19 mouse cellular contexts compared by ENCODE assay signal in genomic region chr1:143060698-143061576, GRCm38 (mm10).
DNase-seq lines count a peak whose midpoint lies in the region; ATAC-seq and TF ChIP-seq lines count a peak whose summit lies in the region.
"Had no signal": no experiment of that assay in that cellular context is flagged by ENCODE, and none has a peak within 500 bp of the region (broad histone marks: within the 10 kb centered on the region; RNA-seq: fewer than 3 reads in every experiment).

No protein-coding gene starts in this region.

- peak; percentile 84 for ATAC-seq in forebrain, embryonic 11.5 days (replicated peaks; ENCODE audit: low FRiP score)
- ATAC-seq in midbrain, embryonic 12.5 days (ENCODE audit: low FRiP score, low read depth): peak; percentile 78
- no peak for ATAC-seq in midbrain, postnatal 0 days (ENCODE audit: low FRiP score)
- ATAC-seq in forebrain, embryonic 13.5 days: peak; percentile 76
- ATAC-seq in forebrain, postnatal 0 days: peak; percentile 51; the same call in 1 of the 2 replicates
- ATAC-seq: CD4-positive, CD25-positive, alpha-beta regulatory T cell, adult 4 months; intestine, embryonic 15.5 days had no signal

- no peak overlapping the region for H3K4me2 ChIP-seq in forebrain, embryonic 11.5 days (ENCODE audit: low read depth, low read length, severe bottlenecking)
- H3K4me2 ChIP-seq in midbrain, embryonic 12.5 days (replicated peaks): no peak overlapping the region
- H3K4me2 ChIP-seq in midbrain, postnatal 0 days (ENCODE audit: low read depth, low read length, poor library complexity, severe bottlenecking): no peak overlapping the region
- H3K4me2 ChIP-seq in forebrain, embryonic 13.5 days: no peak overlapping the region
- no peak overlapping the region for H3K4me2 ChIP-seq in forebrain, postnatal 0 days (ENCODE audit: low read depth)
- H3K4me2 ChIP-seq: heart, embryonic 12.5 days; intestine, embryonic 15.5 days had no signal

- H3K27me3 ChIP-seq in forebrain, embryonic 11.5 days (ENCODE audit: control insufficient read depth, insufficient read depth, low read length): no peaks in the 10 kb centered on the region
- H3K27me3 ChIP-seq in forebrain, embryonic 10.5 days (ENCODE audit: poor library complexity, severe bottlenecking): no peaks in the 10 kb centered on the region
- H3K27me3 ChIP-seq in midbrain, embryonic 12.5 days: no peaks in the 10 kb centered on the region
- no peaks in the 10 kb centered on the region for H3K27me3 ChIP-seq in midbrain, postnatal 0 days (ENCODE audit: insufficient read depth, low read length)
- H3K27me3 ChIP-seq in forebrain, embryonic 13.5 days: no peaks in the 10 kb centered on the region
- H3K27me3 ChIP-seq in forebrain, postnatal 0 days (ENCODE audit: insufficient read depth, low read length): no peaks in the 10 kb centered on the region
- H3K27me3 ChIP-seq: heart, embryonic 12.5 days; intestine, embryonic 15.5 days had no signal

- H3K9ac ChIP-seq in forebrain, embryonic 11.5 days (ENCODE audit: low read length): no peak overlapping the region
- no peak overlapping the region for H3K9ac ChIP-seq in midbrain, embryonic 12.5 days (replicated peaks)
- H3K9ac ChIP-seq in midbrain, postnatal 0 days (replicated peaks; ENCODE audit: low read length, poor library complexity, severe bottlenecking): no peak overlapping the region
- no peak overlapping the region for H3K9ac ChIP-seq in forebrain, embryonic 13.5 days
- no peak overlapping the region for H3K9ac ChIP-seq in forebrain, postnatal 0 days
- H3K9ac ChIP-seq: heart, embryonic 12.5 days; intestine, embryonic 15.5 days had no signal

- H3K4me1 ChIP-seq in forebrain, embryonic 11.5 days (replicated peaks; ENCODE audit: control insufficient read depth, insufficient read depth, low read length): no peaks in the 10 kb centered on the region; the same call in 1 of the 2 replicates
- H3K4me1 ChIP-seq in forebrain, embryonic 10.5 days: peaks cover 14% of the 10 kb centered on the region; the same call in 1 of the 2 replicates
- peaks cover 10% of the 10 kb centered on the region for H3K4me1 ChIP-seq in midbrain, embryonic 12.5 days
- H3K4me1 ChIP-seq in midbrain, postnatal 0 days (ENCODE audit: insufficient read depth, low read length): no peaks in the 10 kb centered on the region
- 0 out of 2 replicates have a peak, but pooled peaks cover 9% of the 10 kb centered on the region for H3K4me1 ChIP-seq in forebrain, embryonic 13.5 days
- H3K4me1 ChIP-seq in forebrain, postnatal 0 days (ENCODE audit: insufficient read depth): no peaks in the 10 kb centered on the region
- H3K4me1 ChIP-seq: embryonic facial prominence, embryonic 10.5 days; heart, embryonic 12.5 days; intestine, embryonic 15.5 days had no signal

- 49% methylated on average over 4 of the region's 4 CpGs for WGBS in forebrain, embryonic 11.5 days
- 65% methylated on average over 4 of the region's 4 CpGs for WGBS in forebrain, embryonic 10.5 days
- WGBS in midbrain, embryonic 12.5 days: 49% methylated on average over 4 of the region's 4 CpGs
- WGBS in midbrain, postnatal 0 days: 34% methylated on average over 4 of the region's 4 CpGs
- 20% methylated on average over 4 of the region's 4 CpGs for WGBS in forebrain, embryonic 13.5 days
- 14% methylated on average over 4 of the region's 4 CpGs for WGBS in forebrain, postnatal 0 days

- no peaks in the 10 kb centered on the region for H3K9me3 ChIP-seq in forebrain, embryonic 11.5 days (ENCODE audit: control insufficient read depth, low read length)
- no peaks in the 10 kb centered on the region for H3K9me3 ChIP-seq in forebrain, embryonic 10.5 days
- H3K9me3 ChIP-seq in midbrain, embryonic 12.5 days: no peaks in the 10 kb centered on the region
- no peaks in the 10 kb centered on the region for H3K9me3 ChIP-seq in midbrain, postnatal 0 days (ENCODE audit: low read length)
- no peaks in the 10 kb centered on the region for H3K9me3 ChIP-seq in forebrain, embryonic 13.5 days (replicated peaks)
- no peaks in the 10 kb centered on the region for H3K9me3 ChIP-seq in forebrain, postnatal 0 days (ENCODE audit: low read length)
- H3K9me3 ChIP-seq: embryonic facial prominence, embryonic 10.5 days; heart, embryonic 12.5 days; hindbrain, embryonic 10.5 days; intestine, embryonic 15.5 days had no signal

- peak overlapping the region; percentile 55; the same call in 1 of the 2 replicates for H3K27ac ChIP-seq in forebrain, embryonic 11.5 days (ENCODE audit: low read depth, low read length)
- H3K27ac ChIP-seq in forebrain, embryonic 10.5 days: no peak overlapping the region
- no peak overlapping the region; the same call in 1 of the 2 replicates for H3K27ac ChIP-seq in midbrain, embryonic 12.5 days (replicated peaks)
- H3K27ac ChIP-seq in midbrain, postnatal 0 days (ENCODE audit: low read depth, low read length): no peak overlapping the region
- H3K27ac ChIP-seq in forebrain, embryonic 13.5 days: 0 out of 2 replicates have a peak overlapping the region, but pooled peaks have one; percentile 0
- H3K27ac ChIP-seq in forebrain, postnatal 0 days (ENCODE audit: low read depth, low read length): no peak overlapping the region
- H3K27ac ChIP-seq: embryonic facial prominence, embryonic 10.5 days; hindbrain, embryonic 10.5 days; intestine, embryonic 15.5 days had no signal

- H3K4me3 ChIP-seq in forebrain, embryonic 11.5 days (ENCODE audit: low read depth, low read length): no peak overlapping the region
- H3K4me3 ChIP-seq in forebrain, embryonic 10.5 days: no peak overlapping the region
- H3K4me3 ChIP-seq in midbrain, embryonic 12.5 days: no peak overlapping the region
- no peak overlapping the region for H3K4me3 ChIP-seq in midbrain, postnatal 0 days (ENCODE audit: low read depth, low read length)
- no peak overlapping the region for H3K4me3 ChIP-seq in forebrain, embryonic 13.5 days
- H3K4me3 ChIP-seq in forebrain, postnatal 0 days (ENCODE audit: low read depth, low read length): no peak overlapping the region
- H3K4me3 ChIP-seq: embryonic facial prominence, embryonic 10.5 days; heart, embryonic 12.5 days; hindbrain, embryonic 10.5 days; intestine, embryonic 15.5 days had no signal

- no peaks in the 10 kb centered on the region for H3K36me3 ChIP-seq in forebrain, embryonic 11.5 days (ENCODE audit: control insufficient read depth, insufficient read depth, low read length)
- H3K36me3 ChIP-seq in forebrain, embryonic 10.5 days (replicated peaks): no peaks in the 10 kb centered on the region
- H3K36me3 ChIP-seq in midbrain, embryonic 12.5 days: no peaks in the 10 kb centered on the region
- no peaks in the 10 kb centered on the region for H3K36me3 ChIP-seq in midbrain, postnatal 0 days (ENCODE audit: insufficient read depth, low read length)
- H3K36me3 ChIP-seq in forebrain, embryonic 13.5 days (ENCODE audit: poor library complexity, severe bottlenecking): no peaks in the 10 kb centered on the region
- H3K36me3 ChIP-seq in forebrain, postnatal 0 days (ENCODE audit: insufficient read depth): no peaks in the 10 kb centered on the region
- H3K36me3 ChIP-seq: embryonic facial prominence, embryonic 10.5 days; G1E; heart, embryonic 12.5 days; hindbrain, embryonic 10.5 days; intestine, embryonic 15.5 days had no signal

- no peak for TF ChIP-seq CTCF in midbrain, postnatal 0 days (IDR thresholded peaks at IDR 0.05)
- no peak for TF ChIP-seq CTCF in forebrain, postnatal 0 days (IDR thresholded peaks at IDR 0.05; ENCODE audit: low read depth)

- DNase-seq in forebrain, embryonic 11.5 days (ENCODE audit: low spot score): no peak
- DNase-seq in forebrain, embryonic 10.5 days (ENCODE audit: extremely low spot score, low spot score): no peak
- DNase-seq in midbrain, postnatal 0 days (ENCODE audit: low spot score): no peak
- no peak for DNase-seq in forebrain, postnatal 0 days
- no peak for DNase-seq in retina, postnatal 1 day
- DNase-seq: adrenal gland, adult 8-10 months; B cell, adult 2 months; cerebellum, adult 11-12 months; cerebellum, adult 9-11 months; cerebellum, postnatal 36 days; gastrocnemius, postnatal 14 days had no signal

Comparison
In these comparisons a context has a peak if more than half of its experiments do, and no peak if none do; other contexts are left out.
1. H3K27ac ChIP-seq: peak in forebrain, embryonic 11.5 days (single experiment) and forebrain, embryonic 13.5 days (single experiment); none in forebrain, embryonic 10.5 days (single experiment), midbrain, embryonic 12.5 days (single experiment), midbrain, postnatal 0 days (single experiment) and forebrain, postnatal 0 days (single experiment).